Mouse (Mus musculus) E14TG2a.4 (cell line): Measurements from ENCODE around the gene Chst11.
A peak's percentile ranks its signal among the peaks of the same experiment; 100 is the strongest.

Experiments
- H3K27me3 ChIP-seq: 2 replicates; pipeline ENCODE4 v1.6.1; 2014; ENCODE audit warnings: low read length, control low read depth; ENCODE audit not compliant: insufficient read depth
- H3K36me3 ChIP-seq: 2 replicates; pipeline ENCODE4 v1.6.1; 2014; ENCODE audit warnings: low read length, control low read depth; ENCODE audit not compliant: insufficient read depth
- H3K4me1 ChIP-seq: replicated peaks from 2 replicates; pipeline ENCODE4 v1.6.1; 2014; ENCODE audit warnings: low read depth, low read length, control low read depth
- H3K4me3 ChIP-seq: replicated peaks from 2 replicates; pipeline ENCODE4 v1.5.1; 2014; ENCODE audit warnings: mild to moderate bottlenecking, low read length
- H3K9me3 ChIP-seq: 2 replicates; pipeline ENCODE4 v1.6.1; 2014; ENCODE audit warnings: low read length, control low read depth
- CTCF ChIP-seq: conservative IDR thresholded peaks from 2 replicates; pipeline ENCODE4 v1.5.1; 2014; ENCODE audit warnings: low read length
- NANOG ChIP-seq: IDR thresholded peaks from 2 replicates; pipeline ENCODE4 v1.6.1; 2014; ENCODE audit warnings: borderline replicate concordance, low read length, mixed read lengths
- POU5F1 ChIP-seq: IDR thresholded peaks from 2 replicates; pipeline ENCODE4 v1.6.1; 2014; ENCODE audit warnings: low read length, borderline replicate concordance

The Chst11 gene

DNA sequence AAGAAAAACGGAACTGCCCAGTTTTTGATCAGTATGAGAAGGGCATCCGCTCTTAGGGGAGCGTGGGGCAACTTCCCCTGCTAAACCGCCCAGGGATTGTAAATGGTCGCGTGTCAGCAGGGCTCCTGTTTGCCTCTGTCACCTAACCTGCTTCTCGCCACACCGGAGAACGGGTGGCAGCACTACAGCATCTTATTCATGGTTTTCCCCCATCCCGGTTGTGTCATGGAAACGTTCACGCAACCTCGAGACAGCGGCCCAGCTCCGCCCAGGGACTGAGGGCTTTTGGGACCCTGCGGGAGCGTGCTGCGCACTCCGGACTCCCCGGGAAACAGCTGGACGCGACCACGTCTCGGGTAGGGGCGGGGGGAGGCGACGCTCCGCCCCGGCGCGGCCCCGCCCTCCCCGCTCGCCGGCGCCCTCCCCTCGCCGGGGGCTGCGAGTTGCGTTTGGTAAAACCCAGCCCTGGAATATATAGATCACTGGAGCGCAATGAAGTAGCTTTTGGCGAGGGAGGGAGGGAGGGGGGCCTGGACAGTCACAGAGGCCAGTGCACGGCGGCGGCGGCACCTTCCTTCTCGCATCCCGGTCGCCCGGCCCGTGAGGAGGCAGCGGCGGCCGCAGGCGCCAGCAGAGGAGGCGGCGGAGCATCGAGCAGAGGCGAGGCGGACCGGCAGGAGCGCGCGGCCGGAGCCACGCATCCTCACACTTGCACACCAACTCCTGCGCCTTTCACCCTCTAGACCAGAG lies at the start of gene Chst11:
Gene Chst11 (plus strand): TSS at position 549 of the 750 bp plus-strand sequence.
- Histone ChIP-seq H3K27me3 (peaks cover 89% of the 10 kb centered on the region), H3K9me3 (no peaks in the 10 kb centered on the region)
- no peak for TF ChIP-seq CTCF
- no peak for TF ChIP-seq POU5F1
- TF ChIP-seq NANOG = no peak

GRCm38 (mm10) chr10:82935774-82936173 lies 49.5 kb upstream of the Chst11 start:
- Histone ChIP-seq H3K9me3 (peaks cover 38% of the 10 kb centered on the region), H3K4me3 (no peak overlapping the region), H3K27me3 (0 out of 2 replicates have a peak, but pooled peaks cover 4% of the 10 kb centered on the region), H3K36me3 (no peaks in the 10 kb centered on the region), H3K4me1 (no peaks in the 10 kb centered on the region)
- TF ChIP-seq NANOG (no peak), CTCF (no peak), POU5F1 (no peak)

More for the DNA sequence above, at the start of gene Chst11:
- Histone ChIP-seq H3K36me3 (no peaks in the 10 kb centered on the region), H3K4me3 (peak within 1 kb of the TSS; percentile 82), H3K4me1 (peaks cover 30% of the 10 kb centered on the region)

GRCm38 (mm10) chr10:82953415-82953814 lies 31.9 kb upstream of the Chst11 start:
- no peaks in the 10 kb centered on the region for H3K36me3 ChIP-seq
- H3K27me3 ChIP-seq = peaks cover 37% of the 10 kb centered on the region
- peaks cover 5% of the 10 kb centered on the region for H3K9me3 ChIP-seq
- no peak for TF ChIP-seq CTCF
- TF ChIP-seq POU5F1 = no peak
- TF ChIP-seq NANOG = no peak
- no peaks in the 10 kb centered on the region for H3K4me1 ChIP-seq
- no peak overlapping the region for H3K4me3 ChIP-seq

DNA sequence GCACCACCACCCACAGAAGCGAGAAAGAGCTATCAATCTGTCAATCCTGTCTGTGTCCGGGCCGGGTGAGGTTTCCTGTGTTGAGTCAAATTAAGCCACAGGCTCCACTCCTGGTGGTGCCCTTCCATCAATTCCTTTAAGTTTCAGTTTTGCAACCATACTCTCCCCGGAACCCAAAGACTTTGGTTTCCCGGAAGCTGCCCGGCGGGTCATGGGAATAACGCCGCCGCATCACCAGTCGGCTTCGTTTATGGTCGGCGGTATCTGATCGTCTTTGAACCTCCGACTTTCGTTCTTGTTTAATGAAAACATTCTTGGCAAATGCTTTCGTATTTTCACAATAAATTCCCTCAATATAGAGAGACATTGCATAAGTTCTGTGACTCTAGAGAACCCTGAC lies 30.2 kb upstream of the Chst11 start:
- Histone ChIP-seq H3K4me3 (no peak overlapping the region), H3K9me3 (peaks cover 5% of the 10 kb centered on the region), H3K4me1 (no peaks in the 10 kb centered on the region), H3K27me3 (peaks cover 40% of the 10 kb centered on the region), H3K36me3 (no peaks in the 10 kb centered on the region)
- TF ChIP-seq POU5F1 = no peak
- TF ChIP-seq CTCF = no peak
- TF ChIP-seq NANOG = no peak

GRCm38 (mm10) chr10:82958218-82958761 lies 27.0 kb upstream of the Chst11 start:
- TF ChIP-seq NANOG = no peak
- no peak for TF ChIP-seq POU5F1
- TF ChIP-seq CTCF = no peak
- Histone ChIP-seq H3K27me3 (peaks cover 36% of the 10 kb centered on the region), H3K4me3 (no peak overlapping the region), H3K4me1 (0 out of 2 replicates have a peak, but pooled peaks cover 2% of the 10 kb centered on the region), H3K9me3 (no peaks in the 10 kb centered on the region; the same call in 1 of the 2 replicates), H3K36me3 (no peaks in the 10 kb centered on the region)

- no peak overlapping the region for H3K4me3 ChIP-seq
- TF ChIP-seq CTCF = no peak
- no peak for TF ChIP-seq POU5F1
- TF ChIP-seq NANOG = no peak
- no peaks in the 10 kb centered on the region for H3K9me3 ChIP-seq
- 0 out of 2 replicates have a peak, but pooled peaks cover 2% of the 10 kb centered on the region for H3K4me1 ChIP-seq
- peaks cover 26% of the 10 kb centered on the region for H3K27me3 ChIP-seq
- H3K36me3 ChIP-seq = no peaks in the 10 kb centered on the region
Measured at GRCm38 (mm10) chr10:82959316-82959715, 26.0 kb upstream of the Chst11 start.

- Histone ChIP-seq H3K4me1 (0 out of 2 replicates have a peak, but pooled peaks cover 2% of the 10 kb centered on the region), H3K9me3 (no peaks in the 10 kb centered on the region), H3K36me3 (no peaks in the 10 kb centered on the region), H3K27me3 (peaks cover 9% of the 10 kb centered on the region; the same call in 1 of the 2 replicates), H3K4me3 (no peak overlapping the region)
- peak; percentile 28 for TF ChIP-seq CTCF
- TF ChIP-seq POU5F1 = no peak
Measured at GRCm38 (mm10) chr10:82961302-82961701, 24.0 kb upstream of the Chst11 start.

- Histone ChIP-seq H3K4me1 (0 out of 2 replicates have a peak, but pooled peaks cover 2% of the 10 kb centered on the region), H3K27me3 (peaks cover 9% of the 10 kb centered on the region; the same call in 1 of the 2 replicates), H3K36me3 (no peaks in the 10 kb centered on the region), H3K4me3 (no peak overlapping the region), H3K9me3 (no peaks in the 10 kb centered on the region)
- TF ChIP-seq POU5F1 (no peak), CTCF (no peak), NANOG (no peak)
Measured at GRCm38 (mm10) chr10:82962018-82962417, 23.3 kb upstream of the Chst11 start.

- no peaks in the 10 kb centered on the region for H3K9me3 ChIP-seq
- H3K27me3 ChIP-seq = peaks cover 9% of the 10 kb centered on the region; the same call in 1 of the 2 replicates
- no peak overlapping the region for H3K4me3 ChIP-seq
- TF ChIP-seq NANOG (no peak), CTCF (no peak), POU5F1 (no peak)
- no peaks in the 10 kb centered on the region for H3K36me3 ChIP-seq
- H3K4me1 ChIP-seq = 0 out of 2 replicates have a peak, but pooled peaks cover 2% of the 10 kb centered on the region
Measured at GRCm38 (mm10) chr10:82962472-82963020, 22.8 kb upstream of the Chst11 start.
